Mouse (Mus musculus) neural tube, embryonic 15.5 days (tissue): ENCODE data around the gene Cd5l. TPM values are rescaled to one million over a fixed set of nuclear protein-coding genes. Genes with fewer than 3 reads are reported as not detected.

Experiments
- ATAC-seq: fragments of 200-750 bp; cut with Nextera tagmentation; 2 replicates; pipeline ENCODE4 v1.8.0; 2017; ENCODE audit warnings: mild to moderate bottlenecking, moderate TSS enrichment, moderate library complexity; ENCODE audit not compliant: low FRiP score
- H3K27ac ChIP-seq: fragments of 300-500 bp; sonication (generic); replicated peaks from 2 replicates; pipeline ENCODE4 v1.5.1; 2015; ENCODE audit warnings: mild to moderate bottlenecking, inconsistent platforms
- H3K27me3 ChIP-seq: fragments of 300-500 bp; sonication (generic); replicated peaks from 2 replicates; pipeline ENCODE4 v1.6.1; 2015; ENCODE audit warnings: inconsistent platforms
- H3K36me3 ChIP-seq: fragments of 300-500 bp; sonication (generic); 2 replicates; pipeline ENCODE4 v1.6.1; 2015; ENCODE audit warnings: inconsistent platforms
- H3K4me1 ChIP-seq: fragments of 300-500 bp; sonication (generic); 2 replicates; pipeline ENCODE4 v1.6.1; 2015; ENCODE audit warnings: inconsistent platforms
- H3K4me2 ChIP-seq: fragments of 300-500 bp; sonication (generic); 2 replicates; pipeline ENCODE4 v1.6.1; 2015; ENCODE audit warnings: inconsistent platforms, mild to moderate bottlenecking, moderate library complexity
- H3K4me3 ChIP-seq: fragments of 300-500 bp; sonication (generic); replicated peaks from 2 replicates; pipeline ENCODE4 v1.5.1; 2015; ENCODE audit warnings: mild to moderate bottlenecking, inconsistent platforms
- H3K9ac ChIP-seq: fragments of 300-500 bp; sonication (generic); replicated peaks from 2 replicates; pipeline ENCODE4 v1.6.1; 2015; ENCODE audit warnings: mild to moderate bottlenecking, inconsistent platforms
- H3K9me3 ChIP-seq: fragments of 300-500 bp; sonication (generic); replicated peaks from 2 replicates; pipeline ENCODE4 v1.6.1; 2016; ENCODE audit warnings: inconsistent platforms
- WGBS: fragments of 180-500 bp; shearing (Covaris S2); methylation state at CpG from one replicate; pipeline ENCODE4 v1.1.7; 2015; ENCODE audit warnings: mixed read lengths; 5-methylcytosine and 5-hydroxymethylcytosine counted together
- polyA plus RNA-seq: library from polyadenylated mRNA; unstranded; fragments of >200 nt; fragmentation: Nextera tagmentation; extraction: Ambion mirVana; gene quantifications from 2 replicates; pipeline ENCODE4 v1.2.1, GENCODE M21; 2015

Gene Cd5l
- polyA plus RNA-seq, 1 experiment from 2014 or later: 0.12 TPM

DNA sequence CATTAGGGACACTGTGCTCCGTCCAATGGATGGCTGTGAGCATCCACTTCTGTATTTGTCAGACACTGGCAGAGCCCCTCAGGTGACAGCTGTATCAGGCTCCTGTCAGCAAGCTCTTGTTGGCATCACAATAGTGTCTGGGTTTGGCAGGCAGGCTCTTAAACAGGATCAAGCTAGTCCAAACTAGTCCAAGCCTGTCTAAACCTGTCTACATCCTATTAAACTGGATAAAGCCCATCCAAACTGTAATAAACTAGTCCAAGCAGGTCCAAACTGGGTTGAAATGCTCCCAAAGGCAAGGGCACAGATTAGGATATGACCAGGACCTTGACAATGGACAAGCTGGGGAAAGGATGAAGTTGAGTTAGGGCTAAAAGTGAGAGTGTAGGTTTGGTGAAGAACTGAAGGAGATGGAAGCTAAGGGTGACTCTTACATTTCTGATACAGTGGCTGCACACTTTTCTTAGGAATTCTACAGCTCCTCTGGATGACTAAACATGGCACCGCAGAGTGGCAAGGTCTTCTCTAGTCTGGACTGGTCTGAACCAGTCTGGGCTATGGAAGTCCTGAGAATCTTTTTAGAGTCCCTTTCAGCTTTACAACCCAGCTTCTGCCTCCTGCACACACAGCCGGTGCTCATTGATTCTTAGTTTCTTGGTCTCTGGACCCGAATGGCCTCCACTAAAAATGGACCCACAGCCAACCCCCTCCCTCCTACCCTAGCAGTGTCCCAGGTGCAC is 51.7 kb downstream of the Cd5l start:
- WGBS: 83% methylated on average over 4 of the region's 4 CpGs
- H3K4me3 ChIP-seq: no peak overlapping the region
- H3K27ac ChIP-seq: no peak overlapping the region
- no peaks in the 10 kb centered on the region for H3K9me3 ChIP-seq
- no peaks in the 10 kb centered on the region for H3K27me3 ChIP-seq
- ATAC-seq: no peak
- no peaks in the 10 kb centered on the region for H3K36me3 ChIP-seq
- no peak overlapping the region for H3K4me2 ChIP-seq
- peaks cover 4% of the 10 kb centered on the region for H3K4me1 ChIP-seq
- no peak overlapping the region for H3K9ac ChIP-seq

DNA sequence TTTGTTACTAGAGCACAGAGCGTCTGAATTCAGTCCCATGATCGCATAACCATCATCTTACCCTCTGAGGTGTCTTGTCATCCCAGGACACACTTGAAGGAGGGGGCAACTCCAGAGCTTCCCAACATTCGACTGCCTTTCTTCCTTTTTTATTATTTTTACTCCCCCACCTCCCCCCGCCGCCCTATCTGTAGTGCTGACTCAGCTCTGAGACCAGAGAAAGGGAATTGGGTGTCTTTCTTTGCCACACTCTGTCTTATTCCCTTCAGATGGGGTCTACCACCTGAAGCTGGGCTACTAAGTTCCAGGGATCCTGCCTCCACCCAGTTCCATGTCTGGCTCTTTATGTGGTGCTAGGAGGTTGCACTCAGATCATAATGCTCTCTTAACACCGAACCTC is 52.9 kb downstream of the Cd5l start:
- peaks cover 4% of the 10 kb centered on the region for H3K4me1 ChIP-seq
- H3K4me3 ChIP-seq: no peak overlapping the region
- WGBS: 83% methylated on average over 6 of the region's 6 CpGs
- no peaks in the 10 kb centered on the region for H3K9me3 ChIP-seq
- no peaks in the 10 kb centered on the region for H3K36me3 ChIP-seq
- no peaks in the 10 kb centered on the region for H3K27me3 ChIP-seq
- H3K9ac ChIP-seq: no peak overlapping the region
- ATAC-seq: no peak
- no peak overlapping the region for H3K4me2 ChIP-seq
- no peak overlapping the region for H3K27ac ChIP-seq

DNA sequence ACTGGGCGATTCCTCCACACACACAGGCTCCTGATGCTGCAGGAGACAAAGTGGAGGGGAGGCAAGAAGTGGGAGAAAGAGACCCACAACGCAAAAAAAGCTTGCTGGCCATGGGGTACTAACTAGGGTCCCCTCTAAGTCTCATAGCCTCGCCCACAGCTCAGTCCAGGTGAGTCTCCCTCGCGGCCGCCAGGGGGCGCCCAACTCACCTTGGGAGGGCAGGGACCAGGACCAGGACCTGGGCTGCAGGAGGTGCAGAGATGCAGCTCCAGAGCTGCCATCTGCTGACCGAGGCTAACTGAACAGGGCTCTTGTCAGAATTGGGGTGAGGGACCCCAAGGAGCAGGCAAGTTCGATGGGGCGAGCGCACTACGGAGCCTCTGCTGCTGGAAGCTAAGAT is 53.5 kb downstream of the Cd5l start:
- Histone ChIP-seq H3K9ac (no peak overlapping the region), H3K27me3 (no peaks in the 10 kb centered on the region), H3K4me1 (peaks cover 4% of the 10 kb centered on the region), H3K36me3 (no peaks in the 10 kb centered on the region), H3K9me3 (no peaks in the 10 kb centered on the region), H3K4me3 (no peak overlapping the region), H3K27ac (no peak overlapping the region), H3K4me2 (peak overlapping the region; percentile 34)
- 5% methylated on average over 12 of the region's 12 CpGs for WGBS
- no peak for ATAC-seq

DNA sequence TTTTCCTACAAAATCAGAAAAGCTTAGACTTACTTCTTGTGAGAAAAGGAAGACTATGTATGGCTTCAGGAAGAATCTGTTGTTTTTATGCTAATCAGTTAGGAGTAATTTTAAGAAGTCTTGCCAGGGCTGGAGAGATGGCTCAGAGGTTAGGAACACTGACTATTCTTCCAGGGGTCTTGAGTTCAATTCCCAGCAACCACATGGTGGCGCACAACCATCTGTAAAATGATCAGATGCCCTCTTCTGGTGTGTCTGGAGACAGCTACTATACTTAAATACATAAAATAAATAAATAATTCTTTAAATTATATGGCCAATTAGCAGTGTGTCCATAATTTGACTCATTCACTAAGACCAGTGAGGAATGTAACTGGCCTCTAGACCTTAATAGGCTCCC is 63.0 kb downstream of the Cd5l start:
- Histone ChIP-seq H3K4me2 (no peak overlapping the region), H3K27me3 (no peaks in the 10 kb centered on the region), H3K36me3 (no peaks in the 10 kb centered on the region), H3K9ac (no peak overlapping the region), H3K27ac (no peak overlapping the region), H3K4me1 (no peaks in the 10 kb centered on the region), H3K4me3 (no peak overlapping the region), H3K9me3 (no peaks in the 10 kb centered on the region)
- no peak for ATAC-seq
- 63% methylated on average over 1 of the region's 1 CpGs for WGBS

Other genes starting within 250 kb of the Cd5l start
- gene Kirrel, start 183.1 kb upstream of the Cd5l start, polyA plus RNA-seq: 5.9 and 8.0 TPM in 2 replicates
- gene Fcrls, start 94.1 kb upstream of the Cd5l start, polyA plus RNA-seq: 11.3 and 14.1 TPM in 2 replicates
- gene Fcrl1, start 18.5 kb downstream of the Cd5l start, polyA plus RNA-seq: 0.12 and 0.29 TPM in 2 replicates
- gene Fcrl5, start 77.9 kb downstream of the Cd5l start, polyA plus RNA-seq: not detected in 2 replicates
- gene Etv3, start 167.5 kb downstream of the Cd5l start, polyA plus RNA-seq: 9.2 and 10.7 TPM in 2 replicates